Mouse (Mus musculus) heart, adult 2 months (tissue): Measurements from ENCODE around the gene Polr3h. TPM values are rescaled to one million over a fixed set of nuclear protein-coding genes. Genes with fewer than 3 reads are reported as not detected.
A peak's percentile ranks its signal among the peaks of the same experiment; 100 is the strongest.

ENCODE experiments used
- DNase-seq, 2 experiments: peaks; one replicate each; pipeline ENCODE4 v3.0.0; 2021
- H3K27ac ChIP-seq: fragments of 200-600 bp; 2 replicates; pipeline ENCODE4 v1.8.1; 2022
- H3K27me3 ChIP-seq: fragments of 200-500 bp; 2 replicates; pipeline ENCODE4 v1.6.1; 2012; ENCODE audit warnings: mild to moderate bottlenecking, low read length, inconsistent platforms, mixed read lengths; ENCODE audit not compliant: control insufficient read depth, insufficient read depth
- H3K36me3 ChIP-seq: fragments of 200-500 bp; 2 replicates; pipeline ENCODE4 v1.6.1; 2012; ENCODE audit warnings: low read length, inconsistent platforms; ENCODE audit not compliant: control insufficient read depth, insufficient read depth
- H3K4me1 ChIP-seq: fragments of 200-500 bp; 2 replicates; pipeline ENCODE4 v1.6.1; 2011; ENCODE audit warnings: low read length; ENCODE audit not compliant: control insufficient read depth, insufficient read depth
- H3K4me3 ChIP-seq: fragments of 200-600 bp; 2 replicates; pipeline ENCODE4 v1.8.1; 2022
- H3K79me2 ChIP-seq: fragments of 200-500 bp; replicated peaks from 2 replicates; pipeline ENCODE4 v1.6.1; 2012; ENCODE audit warnings: mild to moderate bottlenecking, inconsistent platforms, low read length, moderate library complexity, mixed read lengths; ENCODE audit not compliant: control insufficient read depth, insufficient read depth
- H3K9ac ChIP-seq: fragments of 200-500 bp; 2 replicates; pipeline ENCODE4 v1.6.1; 2012; ENCODE audit warnings: low read depth, mild to moderate bottlenecking, control low read depth, inconsistent platforms, low read length, mixed read lengths
- CTCF ChIP-seq: fragments of 200-600 bp; IDR thresholded peaks from 2 replicates; pipeline ENCODE4 v1.8.1; 2022; ENCODE audit warnings: antibody characterized with exemption, mild to moderate bottlenecking, moderate library complexity
- EP300 ChIP-seq: fragments of 200-500 bp; IDR thresholded peaks from 2 replicates; pipeline ENCODE4 v1.6.1; 2011; ENCODE audit warnings: low read depth, low read length, control low read depth; ENCODE audit not compliant: insufficient read depth
- POLR2A ChIP-seq: fragments of 200-500 bp; IDR thresholded peaks from 2 replicates; pipeline ENCODE4 v1.6.1; 2011; ENCODE audit warnings: mild to moderate bottlenecking, low read depth, low read length, control low read depth; ENCODE audit not compliant: insufficient read depth
- WGBS: fragments of 180-500 bp; shearing (Covaris S2); methylation state at CpG from one replicate; pipeline ENCODE4 v1.1.7; 2018; 5-methylcytosine and 5-hydroxymethylcytosine counted together
- intact Hi-C: fragments of 180-260 bp; cut with DNase I; formaldehyde crosslinking; loops from one replicate; pipeline ENCODE4 v1.15.1; 2025
- polyA plus RNA-seq: library from polyadenylated mRNA; depleted of rRNA; stranded (reverse); fragments of >200 nt; gene quantifications from 2 replicates; pipeline ENCODE4 v1.2.3, GENCODE M21; 2012
- total RNA-seq, 2 experiments: library from RNA; stranded (reverse); gene quantifications; 2 replicates each; pipeline ENCODE4 v1.2.3; 2021

The Polr3h gene
- total and polyA plus RNA-seq, 3 experiments = 5.9 to 8.1 (median 7.2) TPM

DNA sequence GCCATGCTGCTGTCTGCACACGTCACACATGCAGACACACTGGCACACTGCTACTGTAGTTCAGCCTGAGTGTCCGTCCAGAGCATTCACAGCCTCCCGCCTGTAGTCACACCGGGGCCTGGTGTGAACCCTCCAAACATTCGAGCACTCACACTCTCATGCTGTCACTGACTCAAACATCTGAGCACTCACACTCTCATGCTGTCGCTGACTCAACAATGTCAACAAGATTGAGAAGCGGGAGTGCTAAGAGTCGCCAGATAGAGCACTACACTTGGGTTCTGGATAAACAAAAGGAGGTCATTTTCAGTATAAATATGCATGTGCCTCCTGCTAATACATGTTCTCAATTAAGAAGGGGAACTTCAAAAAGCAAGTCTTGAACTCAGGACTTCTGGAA is 18.1 kb downstream of the Polr3h start:
- no peak overlapping the region for H3K27ac ChIP-seq
- TF ChIP-seq CTCF (no peak), POLR2A (no peak), EP300 (no peak)
- WGBS = 76% methylated on average over 8 of the region's 8 CpGs
- peaks cover 2% of the 10 kb centered on the region; the same call in 1 of the 2 replicates for H3K36me3 ChIP-seq
- H3K27me3 ChIP-seq = no peaks in the 10 kb centered on the region
- H3K79me2 ChIP-seq = peaks cover 2% of the 10 kb centered on the region; the same call in 1 of the 2 replicates
- intact Hi-C loops = no loop called here
- no peak for DNase-seq
- H3K4me1 ChIP-seq = no peaks in the 10 kb centered on the region
- H3K4me3 ChIP-seq = no peak overlapping the region
- H3K9ac ChIP-seq = no peak overlapping the region

GRCm38 (mm10) chr15:81904939-81905338 is 21.1 kb downstream of the Polr3h start:
- peak in 1 of 2 experiments; percentile 72 for DNase-seq
- H3K27ac ChIP-seq = no peak overlapping the region
- H3K27me3 ChIP-seq = no peaks in the 10 kb centered on the region
- no peak overlapping the region for H3K4me3 ChIP-seq
- no peaks in the 10 kb centered on the region for H3K4me1 ChIP-seq
- H3K9ac ChIP-seq = no peak overlapping the region
- peaks cover 4% of the 10 kb centered on the region; the same call in 1 of the 2 replicates for H3K36me3 ChIP-seq
- WGBS = 39% methylated on average over 2 of the region's 2 CpGs
- TF ChIP-seq EP300 (no peak), CTCF (peak; percentile 88)
- intact Hi-C loops = loop anchor here (1.0 kb wide), 1 partner anchor 74 kb away; no protein-coding TSS in a partner anchor
- peaks cover 5% of the 10 kb centered on the region for H3K79me2 ChIP-seq

GRCm38 (mm10) chr15:81898751-81899150 is 27.3 kb downstream of the Polr3h start:
- Histone ChIP-seq H3K27ac (peak overlapping the region; percentile 55), H3K9ac (no peak overlapping the region), H3K27me3 (no peaks in the 10 kb centered on the region), H3K4me1 (peaks cover 2% of the 10 kb centered on the region; the same call in 1 of the 2 replicates), H3K36me3 (peaks cover 17% of the 10 kb centered on the region), H3K4me3 (no peak overlapping the region), H3K79me2 (peaks cover 4% of the 10 kb centered on the region; the same call in 1 of the 2 replicates)
- WGBS = 51% methylated on average over 2 of the region's 2 CpGs
- TF ChIP-seq POLR2A = no peak
- 0 out of 2 replicates have a peak, but pooled peaks have one; percentile 56 for TF ChIP-seq EP300
- no peak for TF ChIP-seq CTCF
- DNase-seq = peak in 1 of 2 experiments; percentile 46
- intact Hi-C loops = no loop called here

DNA sequence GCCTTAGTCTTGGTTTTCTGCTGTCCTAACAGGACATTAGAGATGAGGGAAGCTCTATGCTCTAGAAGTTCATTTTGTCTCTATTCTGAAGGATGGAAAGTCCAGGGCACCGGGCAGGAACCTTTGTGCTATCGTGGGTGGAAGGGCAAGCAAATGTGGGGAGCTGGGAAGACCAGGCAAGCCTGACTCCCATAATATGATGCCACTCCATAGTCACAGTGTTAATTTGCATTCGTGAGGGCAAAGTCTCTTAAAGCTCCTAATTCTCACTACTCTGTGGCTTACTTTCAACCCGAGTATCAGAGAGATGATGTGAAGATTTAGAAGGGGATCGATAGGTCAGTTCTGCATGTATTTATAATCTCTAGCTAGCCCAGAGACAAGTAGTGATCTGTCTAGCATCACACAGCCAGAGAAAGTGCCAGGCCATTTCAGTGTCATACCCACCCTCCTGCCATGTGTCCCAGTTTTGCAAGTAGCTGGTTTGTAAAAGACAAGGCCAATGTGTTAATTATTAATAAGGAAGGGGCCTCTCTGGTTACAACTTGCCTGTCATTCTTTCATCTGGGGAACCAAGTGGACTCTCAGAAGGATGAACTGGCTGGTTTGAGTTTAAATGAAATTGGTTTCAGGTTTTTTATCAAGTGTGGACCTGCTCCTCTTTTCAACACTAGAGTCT is 28.3 kb downstream of the Polr3h start:
- Histone ChIP-seq H3K4me1 (peaks cover 2% of the 10 kb centered on the region; the same call in 1 of the 2 replicates), H3K4me3 (no peak overlapping the region), H3K9ac (no peak overlapping the region), H3K27ac (no peak overlapping the region), H3K79me2 (peaks cover 3% of the 10 kb centered on the region; the same call in 1 of the 2 replicates), H3K27me3 (no peaks in the 10 kb centered on the region), H3K36me3 (peaks cover 20% of the 10 kb centered on the region)
- intact Hi-C loops = no loop called here
- no peak for TF ChIP-seq EP300
- no peak for TF ChIP-seq CTCF
- no peak for TF ChIP-seq POLR2A
- no peak for DNase-seq
- 90% methylated on average over 5 of the region's 5 CpGs for WGBS

GRCm38 (mm10) chr15:81896407-81896806 is 29.6 kb downstream of the Polr3h start:
- Histone ChIP-seq H3K36me3 (peaks cover 22% of the 10 kb centered on the region), H3K9ac (no peak overlapping the region), H3K27ac (no peak overlapping the region; the same call in 1 of the 2 replicates), H3K79me2 (peaks cover 1% of the 10 kb centered on the region; the same call in 1 of the 2 replicates), H3K4me1 (peaks cover 2% of the 10 kb centered on the region; the same call in 1 of the 2 replicates), H3K4me3 (no peak overlapping the region), H3K27me3 (no peaks in the 10 kb centered on the region)
- DNase-seq = no peak
- WGBS = 56% methylated on average over 2 of the region's 2 CpGs
- TF ChIP-seq EP300 = peak; percentile 73
- TF ChIP-seq POLR2A = no peak
- TF ChIP-seq CTCF = no peak
- intact Hi-C loops = no loop called here

GRCm38 (mm10) chr15:81894002-81894401 is 32.0 kb downstream of the Polr3h start:
- H3K79me2 ChIP-seq = no peaks in the 10 kb centered on the region; the same call in 1 of the 2 replicates
- H3K36me3 ChIP-seq = peaks cover 36% of the 10 kb centered on the region
- DNase-seq = no peak
- H3K4me3 ChIP-seq = no peak overlapping the region
- WGBS = 54% methylated on average over 1 of the region's 1 CpGs
- TF ChIP-seq POLR2A = no peak
- no peak for TF ChIP-seq EP300
- no peak for TF ChIP-seq CTCF
- peaks cover 1% of the 10 kb centered on the region for H3K4me1 ChIP-seq
- intact Hi-C loops = no loop called here
- no peak overlapping the region for H3K9ac ChIP-seq
- H3K27ac ChIP-seq = no peak overlapping the region
- H3K27me3 ChIP-seq = no peaks in the 10 kb centered on the region
